Mouse (Mus musculus) gastrocnemius, adult 18-20 months (tissue): ENCODE results near the gene Slc38a4. TPM values are rescaled to one million over a fixed set of nuclear protein-coding genes. Genes with fewer than 3 reads are reported as not detected.
A peak's percentile ranks its signal among the peaks of the same experiment; 100 is the strongest.

Experiments used
- DNase-seq: peaks from one replicate; pipeline ENCODE4 v3.0.0; 2021; ENCODE audit warnings: low spot score
- long read RNA-seq, 2 experiments: library from polyadenylated mRNA; stranded (forward); transcript quantifications; one replicate each; pipeline ENCODE4 v2.0.0; 2021
- total RNA-seq, 2 experiments: library from RNA; stranded (reverse); gene quantifications; 2 replicates each; pipeline ENCODE4 v1.2.3; 2021

Slc38a4 gene
- 100 to 1,000 TPM; 117 to 129 TPM for total RNA-seq
- long read RNA-seq, experiment 1, transcript Slc38a4-205 (15 exons, 3,923 nt), result minor isoform, 6 of 259 reads
- long read RNA-seq, experiment 1, transcript Slc38a4-201 (16 exons, 3,932 nt), result major isoform, 157 of 259 reads
- long read RNA-seq, experiment 1, partial matches to known transcripts, result 18 of 259 reads
- long read RNA-seq, experiment 1, other reads (novel, unspliced or antisense), result 78 of 259 reads
- long read RNA-seq, experiment 2, transcript Slc38a4-201 (16 exons, 3,932 nt), result major isoform, 98 of 128 reads
- long read RNA-seq, experiment 2, partial matches to known transcripts, result 9 of 128 reads
- long read RNA-seq, experiment 2, other reads (novel, unspliced or antisense), result 20 of 128 reads

GRCm38 (mm10) chr15:97055794-97056193 lies at the start of gene Slc38a4:
Slc38a4 (minus strand) TSS chr15:97055956.
- DNase-seq, result peak; percentile 54

- DNase-seq, result no peak
Observed at GRCm38 (mm10) chr15:97104889-97105391, 49.2 kb upstream of the Slc38a4 start.

- DNase-seq, result no peak
Observed at GRCm38 (mm10) chr15:97104048-97104447, 48.3 kb upstream of the Slc38a4 start.

- DNase-seq, result peak; percentile 62
Observed at GRCm38 (mm10) chr15:97102811-97103210, 47.1 kb upstream of the Slc38a4 start.

GRCm38 (mm10) chr15:97102181-97102580 lies 46.4 kb upstream of the Slc38a4 start:
- DNase-seq, result peak; percentile 62

GRCm38 (mm10) chr15:97099101-97099500 lies 43.3 kb upstream of the Slc38a4 start:
- no peak for DNase-seq

- no peak for DNase-seq
Observed at GRCm38 (mm10) chr15:97097548-97097947, 41.8 kb upstream of the Slc38a4 start.

GRCm38 (mm10) chr15:97089526-97089925 lies 33.8 kb upstream of the Slc38a4 start:
- peak; percentile 79 for DNase-seq

- no peak for DNase-seq
Observed at GRCm38 (mm10) chr15:97085833-97086232, 30.1 kb upstream of the Slc38a4 start.

- DNase-seq, result no peak
Observed at GRCm38 (mm10) chr15:97077665-97078064, 21.9 kb upstream of the Slc38a4 start.

- no peak for DNase-seq
Observed at GRCm38 (mm10) chr15:97076092-97076491, 20.3 kb upstream of the Slc38a4 start.

- DNase-seq, result no peak
Observed at GRCm38 (mm10) chr15:97075240-97075639, 19.5 kb upstream of the Slc38a4 start.

- DNase-seq, result peak; percentile 56
Observed at GRCm38 (mm10) chr15:97072859-97073826, 17.4 kb upstream of the Slc38a4 start.

- DNase-seq, result no peak
Observed at GRCm38 (mm10) chr15:97067340-97068136, 11.8 kb upstream of the Slc38a4 start.

GRCm38 (mm10) chr15:97066937-97067336 lies 11.2 kb upstream of the Slc38a4 start:
- DNase-seq, result no peak

- DNase-seq, result no peak
Observed at GRCm38 (mm10) chr15:97063211-97063610, 7.5 kb upstream of the Slc38a4 start.

- no peak for DNase-seq
Observed at GRCm38 (mm10) chr15:97060973-97061372, 5.2 kb upstream of the Slc38a4 start.

GRCm38 (mm10) chr15:97060571-97060970 lies 4.8 kb upstream of the Slc38a4 start:
- no peak for DNase-seq

- no peak for DNase-seq
Observed at GRCm38 (mm10) chr15:97060102-97060501, 4.3 kb upstream of the Slc38a4 start.

- DNase-seq, result no peak
Observed at GRCm38 (mm10) chr15:97059071-97060041, 3.6 kb upstream of the Slc38a4 start.
